Mouse (Mus musculus) spleen, adult 18-20 months (tissue): ENCODE results near the gene Ston2.
A peak's percentile ranks its signal among the peaks of the same experiment; 100 is the strongest.

Source experiments
- DNase-seq, 2 experiments: peaks; one replicate each; pipeline ENCODE4 v3.0.0; 2022; ENCODE audit warnings: mixed read lengths in 2 of 2

Gene Ston2

DNA sequence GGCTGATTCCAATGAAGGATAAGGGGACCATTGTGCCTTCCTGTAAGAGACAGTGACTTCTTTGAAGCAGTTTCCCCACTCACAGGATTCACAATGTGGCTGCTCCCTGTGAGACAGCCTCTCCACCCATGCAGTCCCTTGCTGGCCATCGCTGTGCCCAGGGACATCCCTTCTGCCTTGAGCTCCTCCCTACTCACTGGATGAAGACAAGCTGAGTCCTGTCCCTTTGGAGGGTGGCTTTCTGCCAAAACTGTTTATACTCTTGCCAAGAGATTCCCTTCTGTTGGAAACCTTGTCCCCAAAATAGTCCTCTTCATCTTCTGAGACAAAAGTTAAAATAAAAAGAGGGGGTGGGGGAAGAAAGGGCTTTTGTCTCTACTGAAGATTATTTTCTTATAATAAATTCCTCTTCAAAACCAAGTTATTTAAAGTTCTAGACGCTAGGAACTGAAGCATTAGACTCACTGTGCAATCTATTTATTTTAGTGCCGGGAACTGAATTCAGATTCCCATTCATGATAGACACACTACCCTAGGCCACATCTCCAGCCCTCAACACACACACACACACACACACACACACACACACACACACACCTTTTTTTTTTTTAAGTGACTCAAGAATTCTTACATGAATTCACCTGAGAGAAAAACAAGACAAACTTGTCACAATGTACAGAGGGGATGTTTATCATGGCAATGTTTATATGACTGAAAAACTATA lies 133.6 kb downstream of the Ston2 start:
- no peak for DNase-seq

DNA sequence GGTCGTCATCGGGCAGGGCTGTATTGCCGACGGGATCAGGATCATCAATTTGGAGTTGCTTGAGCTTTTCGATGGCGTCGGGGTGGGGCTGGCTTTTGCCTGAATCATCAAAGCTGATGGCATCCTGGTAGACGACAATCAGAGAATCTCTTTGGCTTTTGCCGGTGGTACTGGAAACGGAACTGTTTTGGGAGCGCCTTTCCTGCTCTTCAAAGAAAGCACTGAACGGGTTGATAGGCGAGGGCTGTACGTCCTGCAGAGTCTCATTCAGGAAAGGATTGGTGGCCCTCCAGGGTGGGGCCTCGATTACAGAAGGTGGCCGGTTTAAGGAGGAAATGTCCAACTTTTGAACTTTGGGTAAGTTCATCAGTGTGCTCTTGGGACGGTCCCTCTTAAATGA lies 139.8 kb downstream of the Ston2 start:
- DNase-seq = no peak

DNA sequence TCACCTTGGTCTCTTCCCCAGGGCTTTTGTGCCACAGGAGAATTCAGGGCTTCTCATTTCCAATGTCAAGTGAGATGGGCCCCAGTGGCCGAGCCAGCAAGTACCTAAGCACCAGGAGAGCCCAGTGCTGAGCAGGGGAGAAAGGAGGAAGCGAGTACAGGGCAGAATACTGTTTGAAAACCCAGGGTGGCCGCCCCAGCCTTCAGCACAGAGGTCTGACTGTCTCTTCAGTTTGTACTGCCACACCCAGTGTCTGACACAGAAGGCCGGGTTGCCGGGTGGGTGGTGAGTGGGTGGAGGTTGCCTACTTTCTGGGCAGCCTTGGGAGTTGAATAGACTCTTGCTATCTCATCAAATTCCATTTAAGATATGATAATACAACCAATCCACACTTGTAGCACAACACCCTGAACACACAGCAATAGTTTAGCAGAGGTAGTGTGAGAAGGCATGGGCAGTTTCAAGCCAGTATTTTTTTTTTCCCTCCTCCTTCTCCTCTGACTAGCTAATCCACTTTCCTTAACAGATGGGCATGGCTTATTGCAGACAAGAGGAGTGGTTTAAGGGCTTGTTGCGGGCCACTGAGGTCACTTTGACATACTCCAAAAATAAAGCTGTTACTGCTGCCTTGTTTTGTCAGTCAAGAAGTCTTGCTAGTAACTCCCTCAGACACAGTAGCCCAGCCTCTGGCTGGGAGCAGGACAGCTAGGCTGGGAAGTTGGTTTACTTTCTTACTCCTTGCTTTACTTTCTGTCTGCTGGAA lies 142.6 kb downstream of the Ston2 start:
- no peak for DNase-seq

- no peak for DNase-seq
Measured at GRCm38 (mm10) chr12:91643221-91643620, 145.0 kb downstream of the Ston2 start.

DNA sequence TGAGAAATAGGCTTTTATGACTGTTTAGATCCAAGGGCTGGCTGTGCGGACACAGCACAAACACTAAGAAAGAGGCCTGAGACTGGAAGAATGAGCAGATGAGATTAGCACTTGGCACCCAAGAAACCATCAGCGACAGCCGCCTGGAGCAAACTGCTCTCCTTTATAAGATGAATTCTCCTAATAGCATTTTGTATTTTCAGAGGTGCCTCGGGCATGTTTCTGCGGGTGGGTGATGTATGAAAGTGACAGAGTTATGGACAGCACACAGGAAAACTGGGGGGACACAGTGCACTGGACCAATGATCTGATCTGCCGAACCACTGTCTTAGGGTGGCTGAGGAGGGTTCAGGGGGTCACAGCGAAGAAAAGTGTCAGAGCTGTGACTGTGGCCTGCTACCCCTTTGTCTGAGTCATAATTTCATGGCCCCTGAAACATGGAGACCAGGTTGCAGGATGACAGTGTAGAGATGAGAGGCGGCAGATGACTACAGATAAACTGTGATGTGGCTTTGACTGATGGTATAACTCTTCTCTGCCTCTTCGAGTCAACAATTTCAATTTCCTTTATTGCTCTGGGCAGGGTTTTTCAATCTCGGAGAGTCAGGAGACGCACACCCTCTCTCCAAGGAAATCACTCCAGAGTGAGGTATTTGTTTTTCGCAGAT lies 145.6 kb downstream of the Ston2 start:
- no peak for DNase-seq

DNA sequence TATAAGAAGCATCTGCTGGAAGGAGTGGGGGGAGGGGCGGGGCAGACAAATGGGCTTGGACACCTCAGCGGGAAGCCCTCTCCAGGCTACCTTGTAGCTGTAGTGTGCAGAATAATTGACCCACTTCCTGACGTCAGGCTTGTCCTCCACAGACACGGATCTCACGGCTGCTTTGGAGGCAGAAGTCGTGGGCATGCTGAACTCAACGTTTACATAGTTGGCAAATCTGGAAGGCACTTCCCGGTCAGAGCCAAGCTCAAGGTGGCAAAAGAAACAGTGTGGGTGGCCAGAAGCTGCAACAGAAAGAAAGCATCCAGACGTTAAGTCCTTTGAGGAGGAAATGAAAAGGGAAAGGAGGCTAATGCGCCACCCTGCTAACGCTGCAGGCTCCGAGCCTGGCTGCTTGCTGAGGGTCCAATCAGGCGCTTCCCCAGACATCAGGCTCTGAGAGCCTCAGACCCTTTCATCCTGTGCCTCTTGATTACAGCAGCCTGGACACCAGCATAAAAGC lies 146.5 kb downstream of the Ston2 start:
- DNase-seq = no peak

GRCm38 (mm10) chr12:91641133-91641532 lies 147.1 kb downstream of the Ston2 start:
- no peak for DNase-seq

DNA sequence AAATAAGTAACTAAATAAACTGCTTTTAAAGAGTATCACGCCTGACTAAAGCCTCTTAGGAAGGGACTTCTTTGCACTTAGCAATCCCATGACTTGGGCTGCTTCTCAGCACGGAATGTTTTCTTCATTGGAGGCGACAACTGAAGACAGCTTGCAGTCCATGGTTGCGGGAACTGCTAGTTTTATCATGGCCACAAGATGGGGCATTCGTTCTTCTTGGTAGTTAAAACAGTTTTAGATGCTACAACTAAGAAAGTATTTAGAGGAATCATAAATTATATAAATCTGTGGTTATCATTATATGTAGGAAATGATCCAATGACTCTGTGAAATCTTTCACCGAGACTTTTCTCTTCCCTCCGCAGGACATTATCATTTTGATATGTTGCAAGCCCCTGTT lies 147.5 kb downstream of the Ston2 start:
- peak in 1 of 2 experiments; percentile 25 for DNase-seq

DNA sequence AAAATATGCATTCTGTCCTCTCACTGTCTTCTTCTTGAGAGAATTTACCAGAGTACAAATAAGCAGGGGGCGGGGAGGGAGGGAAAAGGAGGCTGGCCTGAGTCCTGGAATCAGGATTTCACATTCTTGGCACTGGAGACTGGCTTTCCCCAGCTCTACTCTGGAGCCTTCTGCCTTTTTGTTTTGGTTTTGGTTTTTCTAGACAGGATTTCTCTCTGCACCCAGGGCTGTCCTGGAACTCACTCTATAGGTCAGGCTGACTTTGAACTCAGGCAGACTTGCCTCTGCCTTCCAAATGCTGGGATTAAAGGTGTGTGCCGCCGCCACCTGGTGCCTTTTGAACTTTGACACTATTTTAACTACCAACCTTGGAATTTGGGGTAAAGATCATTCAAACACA lies 149.8 kb downstream of the Ston2 start:
- no peak for DNase-seq

DNA sequence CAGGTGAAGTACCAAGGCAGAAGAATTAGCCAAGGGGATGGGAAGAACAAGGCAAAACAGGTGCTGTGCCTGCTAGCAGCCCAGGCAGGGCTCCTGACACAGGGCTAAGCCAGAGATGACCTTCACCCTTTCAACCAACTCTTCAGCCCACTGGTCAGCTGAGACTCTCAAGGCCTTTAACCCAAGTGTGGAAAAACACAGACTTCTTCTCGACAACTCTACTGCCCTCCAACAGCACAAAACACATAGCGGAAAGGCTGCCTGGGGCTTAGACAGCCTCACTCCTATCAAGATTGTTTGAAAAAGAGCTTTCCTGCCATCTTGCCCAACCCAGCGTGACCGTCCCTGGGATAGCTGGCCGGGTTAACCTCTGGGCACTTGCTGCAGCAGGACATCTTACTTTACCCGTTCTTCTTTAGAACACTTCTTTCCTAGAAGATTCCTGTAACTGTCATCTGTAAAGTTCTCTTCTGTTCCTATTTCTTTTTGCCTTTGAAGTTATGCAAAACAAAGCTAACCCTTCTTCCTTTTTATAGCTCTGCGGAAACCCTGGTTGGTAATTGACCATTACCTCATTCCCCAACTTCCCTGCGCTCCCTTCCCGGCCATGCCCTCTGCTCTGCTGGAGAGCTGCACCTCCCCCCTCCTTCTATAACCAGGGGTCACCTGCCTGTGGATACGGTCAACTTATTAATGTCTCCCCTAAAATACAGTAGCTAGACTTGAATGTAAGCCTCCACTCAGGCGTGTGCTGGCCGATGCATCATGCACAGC lies 150.9 kb downstream of the Ston2 start:
- DNase-seq = no peak

- DNase-seq = no peak
Measured at GRCm38 (mm10) chr12:91626482-91626881, 161.7 kb downstream of the Ston2 start.

DNA sequence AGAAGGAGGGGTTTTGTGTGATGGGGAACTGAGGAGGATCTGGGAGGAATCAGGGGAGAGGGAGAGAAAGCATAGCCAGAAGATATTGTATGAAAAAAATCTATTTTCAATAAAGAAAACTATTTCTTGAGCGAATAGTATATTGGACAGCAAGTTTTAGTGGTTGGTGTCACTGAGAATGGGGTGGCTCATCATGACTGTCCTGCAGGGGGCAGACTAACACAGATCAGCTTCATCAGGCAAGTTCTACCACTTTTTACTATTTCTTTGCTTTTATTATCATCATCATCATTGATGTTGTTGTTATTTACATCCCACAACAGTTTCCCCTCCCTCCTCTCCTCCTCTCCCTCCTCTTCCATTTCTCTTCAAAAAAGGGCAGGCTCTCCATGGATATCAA lies 163.2 kb downstream of the Ston2 start:
- peak in 1 of 2 experiments; percentile 42 for DNase-seq

DNA sequence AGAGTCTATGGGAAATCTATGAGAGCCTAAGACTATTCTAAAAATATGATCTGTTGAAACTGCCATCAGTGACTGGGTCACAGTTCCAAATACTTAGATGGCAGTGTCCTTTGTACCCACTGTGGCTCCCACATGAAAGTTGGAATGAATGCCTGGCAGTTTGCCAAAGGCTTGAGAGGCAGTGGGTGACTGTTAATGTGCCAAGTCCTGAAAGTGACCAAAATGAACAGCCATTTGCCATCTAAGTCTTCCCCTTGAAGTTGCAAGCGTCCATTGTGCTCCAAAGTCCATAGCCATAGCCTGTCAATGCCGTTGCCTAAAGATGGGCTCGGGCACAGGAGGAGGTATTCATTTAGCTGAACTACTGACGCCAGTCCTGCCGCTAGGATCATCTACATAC lies 178.8 kb downstream of the Ston2 start:
- no peak for DNase-seq

- no peak for DNase-seq
Measured at GRCm38 (mm10) chr12:91607678-91608077, 180.5 kb downstream of the Ston2 start.

GRCm38 (mm10) chr12:91606651-91607050 lies 181.5 kb downstream of the Ston2 start:
- no peak for DNase-seq

GRCm38 (mm10) chr12:91604600-91604999 lies 183.6 kb downstream of the Ston2 start:
- DNase-seq = no peak

- no peak for DNase-seq
Measured at GRCm38 (mm10) chr12:91592128-91592527, 196.1 kb downstream of the Ston2 start.

DNA sequence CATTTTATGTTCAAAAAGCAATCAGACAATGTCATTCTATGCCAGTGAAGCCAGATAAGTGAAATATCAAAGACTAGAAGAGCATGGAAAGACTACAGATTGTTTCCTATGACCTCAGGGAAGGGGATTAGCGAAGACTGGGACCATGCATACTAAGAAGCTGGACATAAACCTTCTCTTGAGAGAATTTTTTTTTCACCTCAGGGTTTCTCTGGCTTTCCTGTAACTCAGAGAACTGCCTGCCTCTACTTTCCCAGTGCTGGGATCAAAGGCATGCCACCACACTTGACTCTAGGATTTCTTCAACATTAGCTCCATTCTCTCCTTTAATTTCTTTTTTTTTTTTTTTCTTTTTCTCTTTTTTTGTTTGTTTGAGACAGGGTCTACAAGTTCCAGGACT lies 197.0 kb downstream of the Ston2 start:
- DNase-seq = no peak

DNA sequence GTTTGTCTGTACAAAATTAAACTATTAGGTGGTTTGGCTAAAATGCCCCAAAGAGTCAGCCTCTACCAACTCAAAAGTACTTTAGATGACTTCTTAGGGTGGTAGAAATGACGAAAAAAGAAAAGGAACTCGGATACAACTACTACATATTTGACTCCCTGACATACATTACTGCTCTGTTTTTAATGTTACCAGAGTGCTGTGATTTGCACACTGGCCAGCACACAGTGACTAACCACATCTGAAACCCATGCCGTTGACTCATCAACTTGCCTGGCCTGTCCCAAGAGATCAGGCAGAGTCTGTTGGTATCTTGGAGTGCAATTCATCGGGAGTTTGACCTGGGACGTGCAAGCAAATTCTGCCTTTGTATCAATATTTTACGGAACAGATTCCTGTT lies 197.5 kb downstream of the Ston2 start:
- DNase-seq = no peak

- DNase-seq = peak; percentile 94 to 96
Measured at GRCm38 (mm10) chr12:91589847-91590690, 198.1 kb downstream of the Ston2 start, which contains the start of gene Gtf2a1. Gene Gtf2a1 (minus strand): TSS chr12:91590487.

- DNase-seq = no peak
Measured at GRCm38 (mm10) chr12:91589542-91589846, 198.7 kb downstream of the Ston2 start.
